Mouse (Mus musculus): ENCODE data around the gene Tal1. TPM values are rescaled to one million over a fixed set of nuclear protein-coding genes. Genes with fewer than 3 reads are reported as not detected.

The Tal1 gene
- total RNA-seq, 1 experiment, result 0.40 TPM

- Histone ChIP-seq H3K4me1 (ENCODE audit: control insufficient read depth in 2 of 2, insufficient read depth in 2 of 2, low read length in 2 of 2, poor library complexity in 1 of 2) (peaks cover 2 to 16% of the 10 kb centered on the region in 2 experiments; a peak in 2 of 4 replicates), H3K9me3 (ENCODE audit: control insufficient read depth, insufficient read depth, low read depth, low read length) (no peaks in the 10 kb centered on the region), H3K9ac (ENCODE audit: insufficient read depth, low read depth, low read length, poor library complexity, severe bottlenecking) (no peak overlapping the region), H3K36me3 (ENCODE audit: control insufficient read depth, insufficient read depth, low read length, poor library complexity, severe bottlenecking) (no peaks in the 10 kb centered on the region), H3K27ac (ENCODE audit: insufficient read depth, low read depth, low read length, poor library complexity, severe bottlenecking) (no peak overlapping the region), H3K4me3 (ENCODE audit: insufficient read depth in 1 of 2, low read depth in 1 of 2, low read length in 2 of 2, poor library complexity in 1 of 2, severe bottlenecking in 1 of 2) (no peak overlapping the region)
- in situ Hi-C loops (cut with MboI; ENCODE audit: low sequenced_read_pairs in 2 of 2, unreplicated experiment in 2 of 2), result no loop called here
- DNase-seq (ENCODE audit: low read depth, low spot score), result no peak
- no peak for TF ChIP-seq ZC3H11A (IDR thresholded peaks at IDR 0.05; ENCODE audit: borderline replicate concordance, low read depth, low read length)
- no peak for TF ChIP-seq HCFC1 (IDR thresholded peaks at IDR 0.05; ENCODE audit: borderline replicate concordance, insufficient read depth, low read length)
- no peak for TF ChIP-seq MAFK (IDR thresholded peaks at IDR 0.05; ENCODE audit: insufficient read depth, low read depth, low read length)
Observed at GRCm38 (mm10) chr4:115091806-115092205, 35.6 kb downstream of the Tal1 start.

GRCm38 (mm10) chr4:115093331-115093864, 37.2 kb downstream of the Tal1 start:
- no peak overlapping the region for H3K4me3 ChIP-seq (ENCODE audit: insufficient read depth in 1 of 2, low read depth in 1 of 2, low read length in 2 of 2, poor library complexity in 1 of 2, severe bottlenecking in 1 of 2)
- no peak overlapping the region for H3K27ac ChIP-seq (ENCODE audit: insufficient read depth, low read depth, low read length, poor library complexity, severe bottlenecking)
- H3K9me3 ChIP-seq (ENCODE audit: control insufficient read depth, insufficient read depth, low read depth, low read length), result no peaks in the 10 kb centered on the region
- in situ Hi-C loops (cut with MboI; ENCODE audit: low sequenced_read_pairs in 2 of 2, unreplicated experiment in 2 of 2), result no loop called here
- H3K36me3 ChIP-seq (ENCODE audit: control insufficient read depth, insufficient read depth, low read length, poor library complexity, severe bottlenecking), result no peaks in the 10 kb centered on the region
- H3K9ac ChIP-seq (ENCODE audit: insufficient read depth, low read depth, low read length, poor library complexity, severe bottlenecking), result no peak overlapping the region
- DNase-seq (ENCODE audit: low read depth, low spot score), result no peak
- TF ChIP-seq CHD2 (IDR thresholded peaks at IDR 0.05; ENCODE audit: low read depth, low read length), result no peak
- no peak for TF ChIP-seq HCFC1 (IDR thresholded peaks at IDR 0.05; ENCODE audit: borderline replicate concordance, insufficient read depth, low read length)
- no peak for TF ChIP-seq ZC3H11A (IDR thresholded peaks at IDR 0.05; ENCODE audit: borderline replicate concordance, low read depth, low read length)
- no peak for TF ChIP-seq ZNF384 (IDR thresholded peaks at IDR 0.05; ENCODE audit: low read depth, low read length)
- TF ChIP-seq MAFK (IDR thresholded peaks at IDR 0.05; ENCODE audit: insufficient read depth, low read depth, low read length), result no peak
- peaks cover 2 to 20% of the 10 kb centered on the region in 2 experiments; a peak in 2 of 4 replicates for H3K4me1 ChIP-seq (ENCODE audit: control insufficient read depth in 2 of 2, insufficient read depth in 2 of 2, low read length in 2 of 2, poor library complexity in 1 of 2)

DNA sequence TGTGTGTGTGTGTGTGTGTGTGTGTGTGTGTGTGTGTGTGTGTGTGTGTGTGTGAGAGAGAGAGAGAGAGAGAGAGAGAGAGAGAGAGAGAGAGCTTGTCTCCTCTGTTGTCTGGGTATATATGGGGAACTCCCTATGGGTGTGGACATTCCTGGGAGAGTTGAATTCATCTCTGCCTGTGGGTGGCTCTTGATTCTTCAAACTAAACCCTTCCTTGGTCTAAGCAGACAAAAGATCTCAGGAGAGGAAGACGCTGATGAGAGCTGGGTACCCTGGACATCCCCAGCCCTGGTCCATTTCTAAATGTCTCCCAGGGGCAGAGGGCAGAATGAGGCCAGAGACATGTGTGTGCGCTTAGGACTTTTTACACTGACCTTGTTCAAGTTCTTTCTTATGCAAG, 37.8 kb downstream of the Tal1 start:
- Histone ChIP-seq H3K9me3 (ENCODE audit: control insufficient read depth, insufficient read depth, low read depth, low read length) (no peaks in the 10 kb centered on the region), H3K4me1 (ENCODE audit: control insufficient read depth in 2 of 2, insufficient read depth in 2 of 2, low read length in 2 of 2, poor library complexity in 1 of 2) (peaks cover 2 to 18% of the 10 kb centered on the region in 2 experiments; a peak in 2 of 4 replicates), H3K4me3 (ENCODE audit: insufficient read depth in 1 of 2, low read depth in 1 of 2, low read length in 2 of 2, poor library complexity in 1 of 2, severe bottlenecking in 1 of 2) (no peak overlapping the region), H3K36me3 (ENCODE audit: control insufficient read depth, insufficient read depth, low read length, poor library complexity, severe bottlenecking) (no peaks in the 10 kb centered on the region), H3K27ac (ENCODE audit: insufficient read depth, low read depth, low read length, poor library complexity, severe bottlenecking) (no peak overlapping the region), H3K9ac (ENCODE audit: insufficient read depth, low read depth, low read length, poor library complexity, severe bottlenecking) (no peak overlapping the region)
- DNase-seq (ENCODE audit: low read depth, low spot score), result no peak
- in situ Hi-C loops (cut with MboI; ENCODE audit: low sequenced_read_pairs in 2 of 2, unreplicated experiment in 2 of 2), result no loop called here
- TF ChIP-seq ZNF384 (IDR thresholded peaks at IDR 0.05; ENCODE audit: low read depth, low read length) (no peak), ZC3H11A (IDR thresholded peaks at IDR 0.05; ENCODE audit: borderline replicate concordance, low read depth, low read length) (no peak), MAFK (IDR thresholded peaks at IDR 0.05; ENCODE audit: insufficient read depth, low read depth, low read length) (no peak), CHD2 (IDR thresholded peaks at IDR 0.05; ENCODE audit: low read depth, low read length) (no peak), HCFC1 (IDR thresholded peaks at IDR 0.05; ENCODE audit: borderline replicate concordance, insufficient read depth, low read length) (no peak)

GRCm38 (mm10) chr4:115095671-115096434, 39.6 kb downstream of the Tal1 start:
- H3K9me3 ChIP-seq (ENCODE audit: control insufficient read depth, insufficient read depth, low read depth, low read length), result no peaks in the 10 kb centered on the region
- H3K27ac ChIP-seq (ENCODE audit: insufficient read depth, low read depth, low read length, poor library complexity, severe bottlenecking), result no peak overlapping the region
- peaks cover 2 to 18% of the 10 kb centered on the region in 2 experiments; a peak in 2 of 4 replicates for H3K4me1 ChIP-seq (ENCODE audit: control insufficient read depth in 2 of 2, insufficient read depth in 2 of 2, low read length in 2 of 2, poor library complexity in 1 of 2)
- TF ChIP-seq MAFK (IDR thresholded peaks at IDR 0.05; ENCODE audit: insufficient read depth, low read depth, low read length) (no peak), HCFC1 (IDR thresholded peaks at IDR 0.05; ENCODE audit: borderline replicate concordance, insufficient read depth, low read length) (no peak), ZNF384 (IDR thresholded peaks at IDR 0.05; ENCODE audit: low read depth, low read length) (no peak), ZC3H11A (IDR thresholded peaks at IDR 0.05; ENCODE audit: borderline replicate concordance, low read depth, low read length) (no peak), CHD2 (IDR thresholded peaks at IDR 0.05; ENCODE audit: low read depth, low read length) (no peak)
- peak overlapping the region; percentile 20 to 57 for H3K4me3 ChIP-seq (ENCODE audit: insufficient read depth in 1 of 2, low read depth in 1 of 2, low read length in 2 of 2, poor library complexity in 1 of 2, severe bottlenecking in 1 of 2)
- H3K9ac ChIP-seq (ENCODE audit: insufficient read depth, low read depth, low read length, poor library complexity, severe bottlenecking), result no peak overlapping the region
- H3K36me3 ChIP-seq (ENCODE audit: control insufficient read depth, insufficient read depth, low read length, poor library complexity, severe bottlenecking), result no peaks in the 10 kb centered on the region
- no peak for DNase-seq (ENCODE audit: low read depth, low spot score)
- in situ Hi-C loops (cut with MboI; ENCODE audit: low sequenced_read_pairs in 2 of 2, unreplicated experiment in 2 of 2), result no loop called here

All from ES-E14 (cell line).